Mouse (Mus musculus) neural tube, embryonic 10.5 days (tissue): Measurements from ENCODE around the gene Dpysl5.
"Not testable (repeated sequence)": the region's sequence is repeated elsewhere in the genome, so short reads cannot be mapped to it uniquely, and the experiment has no call there.

Experiments used
- DNase-seq: peaks from one replicate; pipeline ENCODE4 v3.0.0-alpha.2; 2017; ENCODE audit warnings: low spot score; ENCODE audit errors: extremely low spot score

The Dpysl5 gene

GRCm38 (mm10) chr5:30711147-30712001 is at the start of gene Dpysl5:
Dpysl5 (plus strand) TSS chr5:30711564.
- DNase-seq = peak; percentile 90

- DNase-seq = no peak
These were observed 46.0 kb upstream of the Dpysl5 start for GRCm38 (mm10) chr5:30665360-30665759.

GRCm38 (mm10) chr5:30665968-30666367 is 45.4 kb upstream of the Dpysl5 start:
- no peak for DNase-seq

GRCm38 (mm10) chr5:30666391-30667195 is 44.8 kb upstream of the Dpysl5 start, which contains the start of gene Cenpa:
Cenpa (plus strand) TSS chr5:30666777.
- peak; percentile 84 for DNase-seq

GRCm38 (mm10) chr5:30667215-30667614 is 44.1 kb upstream of the Dpysl5 start:
- no peak for DNase-seq

- DNase-seq = no peak
These were observed 43.7 kb upstream of the Dpysl5 start for GRCm38 (mm10) chr5:30667686-30668085.

GRCm38 (mm10) chr5:30668637-30669495 is 42.5 kb upstream of the Dpysl5 start:
- no peak for DNase-seq

GRCm38 (mm10) chr5:30669496-30669830 is 41.9 kb upstream of the Dpysl5 start:
- DNase-seq = no peak

- DNase-seq = no peak
These were observed 41.3 kb upstream of the Dpysl5 start for GRCm38 (mm10) chr5:30670091-30670490.

GRCm38 (mm10) chr5:30674001-30674400 is 37.4 kb upstream of the Dpysl5 start:
- DNase-seq = no peak

GRCm38 (mm10) chr5:30676800-30677199 is 34.6 kb upstream of the Dpysl5 start:
- no peak for DNase-seq

GRCm38 (mm10) chr5:30678069-30678468 is 33.3 kb upstream of the Dpysl5 start:
- DNase-seq = not testable (repeated sequence)

- DNase-seq = no peak
These were observed 32.6 kb upstream of the Dpysl5 start for GRCm38 (mm10) chr5:30678722-30679296.

- no peak for DNase-seq
These were observed 31.8 kb upstream of the Dpysl5 start for GRCm38 (mm10) chr5:30679593-30679992.

- no peak for DNase-seq
These were observed 29.4 kb upstream of the Dpysl5 start for GRCm38 (mm10) chr5:30681970-30682369.

GRCm38 (mm10) chr5:30682967-30683600 is 28.3 kb upstream of the Dpysl5 start:
- no peak for DNase-seq

- no peak for DNase-seq
These were observed 27.4 kb upstream of the Dpysl5 start for GRCm38 (mm10) chr5:30683993-30684392.

GRCm38 (mm10) chr5:30686781-30687180 is 24.6 kb upstream of the Dpysl5 start:
- DNase-seq = no peak

GRCm38 (mm10) chr5:30700361-30701000 is 10.9 kb upstream of the Dpysl5 start:
- no peak for DNase-seq

GRCm38 (mm10) chr5:30701373-30701772 is 10.0 kb upstream of the Dpysl5 start:
- not testable (repeated sequence) for DNase-seq
